Mouse (Mus musculus) gastrocnemius, postnatal 14 days (tissue): ENCODE data around the gene Zrsr2. TPM values are rescaled to one million over a fixed set of nuclear protein-coding genes. Genes with fewer than 3 reads are reported as not detected.

ENCODE experiments used
- DNase-seq: peaks from one replicate; pipeline ENCODE4 v3.0.0; 2021; ENCODE audit warnings: mixed read lengths
- intact Hi-C: fragments of 180-260 bp; cut with DNase I; formaldehyde crosslinking; loops from one replicate; pipeline ENCODE4 v1.15.1; 2025; ENCODE audit warnings: low total_unique reads
- total RNA-seq, 2 experiments: library from RNA; stranded (reverse); gene quantifications; 2 replicates each; pipeline ENCODE4 v1.2.3; 2021

Gene Zrsr2
- total RNA-seq, 2 experiments from 2014 or later, result 13.2 to 14.3 TPM

GRCm38 (mm10) chrX:163906861-163907260 lies 51.6 kb downstream of the Zrsr2 start:
- DNase-seq, result no peak
- intact Hi-C loops, result no loop called here

DNA sequence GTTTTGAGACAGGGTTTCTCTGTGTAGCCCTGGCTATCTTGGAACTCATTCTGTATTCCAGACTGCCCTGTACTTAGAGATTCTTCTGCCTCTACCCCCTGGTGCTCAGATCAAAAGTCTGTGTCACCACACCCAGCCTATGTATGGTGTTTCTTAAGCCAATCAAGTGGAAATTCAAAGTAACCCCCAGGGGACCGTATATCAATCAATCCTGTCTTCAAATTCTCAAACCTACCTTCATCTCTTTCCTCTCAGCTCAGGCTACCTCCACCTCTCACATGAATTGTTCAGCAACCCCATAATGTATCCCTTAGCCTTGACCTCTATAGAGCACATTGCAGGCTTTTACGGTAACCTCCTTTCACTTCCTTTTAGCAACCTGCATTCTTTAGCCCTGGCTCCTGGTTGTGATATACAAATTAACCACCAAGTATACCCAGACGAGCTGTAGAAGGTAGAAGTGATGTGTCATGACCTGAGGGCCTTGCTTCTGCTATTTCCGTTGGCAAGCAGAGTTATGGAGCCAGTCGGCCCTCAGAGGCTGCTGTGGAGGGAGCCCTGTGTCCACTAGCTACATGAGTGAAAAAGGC lies 58.9 kb downstream of the Zrsr2 start:
- DNase-seq, result no peak
- intact Hi-C loops, result no loop called here

GRCm38 (mm10) chrX:163897354-163897753 lies 61.1 kb downstream of the Zrsr2 start:
- intact Hi-C loops, result no loop called here
- no peak for DNase-seq

GRCm38 (mm10) chrX:163885539-163885981 lies 72.9 kb downstream of the Zrsr2 start:
- intact Hi-C loops, result no loop called here
- DNase-seq, result no peak

Other genes with a start within 250 kb of the Zrsr2 start
- not detected for gene Rnf138rt1, start 197.3 kb downstream of the Zrsr2 start, total RNA-seq
- 10 to 100 TPM; 23.0 to 23.9 TPM for gene Ap1s2, start 49.6 kb downstream of the Zrsr2 start, total RNA-seq
- gene Car5b, start 69.3 kb upstream of the Zrsr2 start, total RNA-seq, result under 1 TPM; 0.66 to 0.84 TPM
- gene Siah1b, start 117.8 kb upstream of the Zrsr2 start, total RNA-seq, result 1 to 10 TPM; 4.5 to 5.5 TPM
- gene Cltrn, start 130.2 kb upstream of the Zrsr2 start, total RNA-seq, result not detected
- under 1 TPM; 0.62 to 0.74 TPM for gene Ace2, start 180.7 kb upstream of the Zrsr2 start, total RNA-seq